Mouse (Mus musculus) CH12.LX (cell line): ENCODE measurements around the gene Tex14.
A peak's percentile ranks its signal among the peaks of the same experiment; 100 is the strongest.

Experiments
- CTCF ChIP-seq, 2 experiments: IDR thresholded peaks in 1 of 2; conservative IDR thresholded peaks in 1 of 2; 2 replicates each; pipeline ENCODE4 v1.5.1; 2011 to 2012; ENCODE audit warnings: low read depth in 2 of 2, low read length in 2 of 2, improper control_type of control experiment in 1 of 2, inconsistent platforms in 1 of 2, mild to moderate bottlenecking in 1 of 2, moderate library complexity in 1 of 2
- ELF1 ChIP-seq: IDR thresholded peaks from 2 replicates; pipeline ENCODE4 v1.6.1; 2014; ENCODE audit warnings: low read depth, mild to moderate bottlenecking, inconsistent platforms, low read length, improper control_type of control experiment
- EP300 ChIP-seq: IDR thresholded peaks from 2 replicates; pipeline ENCODE4 v1.6.1; 2011; ENCODE audit warnings: low read length, improper control_type of control experiment
- MAZ ChIP-seq: IDR thresholded peaks from 2 replicates; pipeline ENCODE4 v1.6.1; 2012; ENCODE audit warnings: low read depth, mild to moderate bottlenecking, inconsistent platforms, low read length, improper control_type of control experiment, moderate library complexity
- MXI1 ChIP-seq: IDR thresholded peaks from 2 replicates; pipeline ENCODE4 v1.6.1; 2011; ENCODE audit warnings: mild to moderate bottlenecking, low read depth, low read length, improper control_type of control experiment
- MYC ChIP-seq: IDR thresholded peaks from 2 replicates; pipeline ENCODE4 v1.6.1; 2011; ENCODE audit warnings: low read depth, mild to moderate bottlenecking, improper control_type of control experiment, low read length
- NELFE ChIP-seq: IDR thresholded peaks from 2 replicates; pipeline ENCODE4 v1.6.1; 2011; ENCODE audit warnings: low read depth, low read length, improper control_type of control experiment
- NRF1 ChIP-seq: IDR thresholded peaks from 2 replicates; pipeline ENCODE4 v1.6.1; 2014; ENCODE audit warnings: low read depth, mild to moderate bottlenecking, inconsistent platforms, low read length, improper control_type of control experiment, moderate library complexity
- POLR2A ChIP-seq: IDR thresholded peaks from 2 replicates; pipeline ENCODE4 v1.6.1; 2011; ENCODE audit warnings: low read depth, mild to moderate bottlenecking, improper control_type of control experiment, low read length
- TCF12 ChIP-seq: IDR thresholded peaks from 2 replicates; pipeline ENCODE4 v1.6.1; 2014; ENCODE audit warnings: low read depth, mild to moderate bottlenecking, inconsistent platforms, low read length, improper control_type of control experiment
- UBTF ChIP-seq: IDR thresholded peaks from 2 replicates; pipeline ENCODE4 v1.6.1; 2012; ENCODE audit warnings: low read depth, mild to moderate bottlenecking, inconsistent platforms, low read length, improper control_type of control experiment, moderate library complexity
- USF1 ChIP-seq: IDR thresholded peaks from 2 replicates; pipeline ENCODE4 v1.6.1; 2014; ENCODE audit warnings: low read depth, mild to moderate bottlenecking, inconsistent platforms, low read length, improper control_type of control experiment

DNA sequence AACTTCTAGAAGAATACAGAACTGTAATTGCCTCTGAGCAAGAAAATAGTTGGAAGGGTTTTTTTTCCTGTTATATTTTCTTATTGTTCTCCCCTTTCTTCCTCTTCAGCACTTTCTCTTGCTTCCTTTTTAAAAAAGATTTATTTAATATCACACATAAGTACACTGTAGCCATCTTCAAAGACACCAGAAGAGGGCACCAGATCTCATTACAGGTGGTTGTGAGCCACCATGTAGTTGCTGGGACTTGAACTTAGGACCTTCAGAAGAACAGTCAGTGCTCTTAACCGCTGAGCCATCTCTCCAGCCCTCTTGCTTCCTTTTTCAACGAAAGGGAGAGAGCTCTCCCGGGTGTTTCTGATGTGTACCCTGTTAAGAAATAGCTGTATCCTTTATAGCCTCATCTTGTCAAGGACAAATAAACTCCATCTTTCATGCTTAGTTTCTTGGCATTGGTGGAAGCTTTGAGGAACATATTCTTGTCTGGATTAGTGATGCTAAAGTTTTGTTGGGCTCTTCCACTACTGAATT, 79.0 kb downstream of the Tex14 start:
- TF ChIP-seq CTCF (conservative IDR thresholded peaks at IDR 0.05 in 1 of 2, IDR thresholded peaks at IDR 0.05 in 1 of 2; ENCODE audit: low read depth in 2 of 2, low read length in 2 of 2): peak in 1 of 2 experiments; percentile 43; a peak in 2 of 4 replicates
- no peak for TF ChIP-seq NELFE
- no peak for TF ChIP-seq EP300
- no peak for TF ChIP-seq POLR2A
- no peak for TF ChIP-seq USF1
- TF ChIP-seq UBTF: no peak
- no peak for TF ChIP-seq TCF12
- no peak for TF ChIP-seq MYC
- no peak for TF ChIP-seq MAZ
- TF ChIP-seq ELF1: no peak
- TF ChIP-seq MXI1: no peak
- TF ChIP-seq NRF1: no peak
